Mouse (Mus musculus) CH12.LX (cell line): ENCODE measurements around the gene Vwa3a. TPM values are rescaled to one million over a fixed set of nuclear protein-coding genes. Genes with fewer than 3 reads are reported as not detected.

Experiments
- DNase-seq: peaks from one replicate; pipeline ENCODE4 v3.0.0-alpha.2; 2013; ENCODE audit errors: extremely low read depth
- H3K27ac ChIP-seq: 2 replicates; pipeline ENCODE4 v1.5.1; 2012; ENCODE audit warnings: low read depth, mild to moderate bottlenecking, control low read depth, moderate library complexity; ENCODE audit not compliant: insufficient read depth
- H3K27me3 ChIP-seq: replicated peaks from 2 replicates; pipeline ENCODE3; 2012; ENCODE audit warnings: inconsistent platforms
- H3K36me3 ChIP-seq, 2 experiments: replicated peaks in 1 of 2; 2 replicates each; pipeline versions ENCODE3 to v1.6.1; 2012; ENCODE audit warnings: inconsistent platforms in 1 of 2, low read length in 1 of 2, mild to moderate bottlenecking in 1 of 2, mixed read lengths in 1 of 2, moderate library complexity in 1 of 2; ENCODE audit not compliant: control insufficient read depth in 1 of 2, insufficient read depth in 1 of 2
- H3K4me1 ChIP-seq, 2 experiments: 2 replicates each; pipeline ENCODE4 v1.6.1; 2012; ENCODE audit warnings: inconsistent platforms in 1 of 2, moderate library complexity in 1 of 2; ENCODE audit not compliant: insufficient read depth in 2 of 2, control insufficient read depth in 1 of 2
- H3K4me2 ChIP-seq: 2 replicates; pipeline ENCODE4 v1.6.1; 2012; ENCODE audit warnings: low read depth, mild to moderate bottlenecking, control low read depth; ENCODE audit not compliant: poor library complexity, insufficient read depth, severe bottlenecking
- H3K4me3 ChIP-seq, 3 experiments: fragments of 150-350 bp in 1 of 3; sonication (generic) in 1 of 3; replicated peaks in 1 of 3; 2 replicates each; pipeline versions ENCODE3 to v1.5.1; 2011 to 2012; ENCODE audit warnings: low read depth in 2 of 3, low read length in 2 of 3, mild to moderate bottlenecking in 2 of 3, moderate library complexity in 2 of 3, control low read depth in 1 of 3, improper control_type of control experiment in 1 of 3, inconsistent platforms in 1 of 3, mixed read lengths in 1 of 3; ENCODE audit not compliant: poor library complexity in 1 of 3
- H3K79me2 ChIP-seq: replicated peaks from 2 replicates; pipeline ENCODE4 v1.6.1; 2012; ENCODE audit warnings: mild to moderate bottlenecking, moderate library complexity; ENCODE audit not compliant: control insufficient read depth, poor library complexity, insufficient read depth, severe bottlenecking; ENCODE audit errors: extremely low read depth
- H3K9ac ChIP-seq: 2 replicates; pipeline ENCODE4 v1.6.1; 2012; ENCODE audit warnings: low read depth, mild to moderate bottlenecking, control low read depth, moderate library complexity; ENCODE audit not compliant: insufficient read depth
- H3K9me3 ChIP-seq: replicated peaks from 2 replicates; pipeline ENCODE3; 2012; ENCODE audit warnings: low read length, inconsistent platforms, mixed read lengths
- BHLHE40 ChIP-seq: IDR thresholded peaks from 2 replicates; pipeline ENCODE4 v1.6.1; 2011; ENCODE audit warnings: mild to moderate bottlenecking, low read depth, low read length, improper control_type of control experiment
- CHD1 ChIP-seq: IDR thresholded peaks from 2 replicates; pipeline ENCODE4 v1.6.1; 2012; ENCODE audit warnings: low read depth, low read length, improper control_type of control experiment, inconsistent platforms
- E2F4 ChIP-seq: IDR thresholded peaks from 2 replicates; pipeline ENCODE4 v1.6.1; 2011; ENCODE audit warnings: low read depth, low read length, improper control_type of control experiment; ENCODE audit not compliant: insufficient replicate concordance
- ETS1 ChIP-seq: conservative IDR thresholded peaks from 2 replicates; pipeline ENCODE4 v1.6.1; 2012; ENCODE audit warnings: low read depth, mild to moderate bottlenecking, inconsistent platforms, low read length, improper control_type of control experiment, moderate library complexity
- HCFC1 ChIP-seq: IDR thresholded peaks from 2 replicates; pipeline ENCODE4 v1.6.1; 2012; ENCODE audit warnings: low read depth, mild to moderate bottlenecking, inconsistent platforms, low read length, improper control_type of control experiment
- IRF4 ChIP-seq: IDR thresholded peaks from 2 replicates; pipeline ENCODE4 v1.6.1; 2014; ENCODE audit warnings: low read depth, mild to moderate bottlenecking, inconsistent platforms, low read length, improper control_type of control experiment
- JUN ChIP-seq: IDR thresholded peaks from 2 replicates; pipeline ENCODE4 v1.6.1; 2011; ENCODE audit warnings: low read depth, mild to moderate bottlenecking, low read length, improper control_type of control experiment, moderate library complexity; ENCODE audit not compliant: insufficient read depth
- JUND ChIP-seq: conservative IDR thresholded peaks from 2 replicates; pipeline ENCODE4 v1.6.1; 2011; ENCODE audit warnings: low read depth, low read length, improper control_type of control experiment
- KAT2A ChIP-seq: IDR thresholded peaks from 2 replicates; pipeline ENCODE4 v1.6.1; 2012; ENCODE audit warnings: low read length, improper control_type of control experiment, inconsistent platforms; ENCODE audit not compliant: insufficient replicate concordance
- MAX ChIP-seq: IDR thresholded peaks from 2 replicates; pipeline ENCODE4 v1.6.1; 2011; ENCODE audit warnings: low read length, improper control_type of control experiment
- MEF2A ChIP-seq: IDR thresholded peaks from 2 replicates; pipeline ENCODE4 v1.6.1; 2014; ENCODE audit warnings: low read depth, mild to moderate bottlenecking, inconsistent platforms, low read length, improper control_type of control experiment, borderline replicate concordance
- MXI1 ChIP-seq: IDR thresholded peaks from 2 replicates; pipeline ENCODE4 v1.6.1; 2011; ENCODE audit warnings: mild to moderate bottlenecking, low read depth, low read length, improper control_type of control experiment
- NRF1 ChIP-seq: IDR thresholded peaks from 2 replicates; pipeline ENCODE4 v1.6.1; 2014; ENCODE audit warnings: low read depth, mild to moderate bottlenecking, inconsistent platforms, low read length, improper control_type of control experiment, moderate library complexity
- PAX5 ChIP-seq: IDR thresholded peaks from 2 replicates; pipeline ENCODE4 v1.6.1; 2012; ENCODE audit warnings: low read length, inconsistent platforms, mixed read lengths
- RAD21 ChIP-seq: IDR thresholded peaks from 2 replicates; pipeline ENCODE4 v1.6.1; 2011; ENCODE audit warnings: low read depth, mild to moderate bottlenecking, low read length, improper control_type of control experiment, moderate library complexity
- TBP ChIP-seq: conservative IDR thresholded peaks from 2 replicates; pipeline ENCODE4 v1.6.1; 2011; ENCODE audit warnings: low read depth, low read length, improper control_type of control experiment
- TCF12 ChIP-seq: IDR thresholded peaks from 2 replicates; pipeline ENCODE4 v1.6.1; 2014; ENCODE audit warnings: low read depth, mild to moderate bottlenecking, inconsistent platforms, low read length, improper control_type of control experiment
- USF2 ChIP-seq: conservative IDR thresholded peaks from 2 replicates; pipeline ENCODE4 v1.6.1; 2011; ENCODE audit warnings: low read depth, low read length, improper control_type of control experiment
- ZC3H11A ChIP-seq: IDR thresholded peaks from 2 replicates; pipeline ENCODE4 v1.6.1; 2012; ENCODE audit warnings: low read depth, mild to moderate bottlenecking, inconsistent platforms, low read length, improper control_type of control experiment
- dilution Hi-C: fragments of 300-500 bp; cut with MboI; formaldehyde crosslinking; loops from 2 replicates; pipeline ENCODE4 v1.14.3; 2020; ENCODE audit warnings: low sequenced_read_pairs; ENCODE audit not compliant: extremely low pct_unique_long_range_greater_than_20kb, extremely low pct_ligation_motif_present
- in situ Hi-C: fragments of 300-500 bp; cut with MboI; formaldehyde crosslinking; loops from 3 replicates; pipeline ENCODE4 v1.14.3; 2019; ENCODE audit warnings: low sequenced_read_pairs, low pct_ligation_motif_present, low pct_unique_long_range_greater_than_20kb, mixed read lengths
- polyA plus RNA-seq: library from polyadenylated mRNA; unstranded; fragments of >175 nt; gene quantifications from 2 replicates; pipeline ENCODE4 v1.2.1, GENCODE M21; 2012; ENCODE audit warnings: low read depth; ENCODE audit not compliant: insufficient read length
- total RNA-seq, 2 experiments: library from RNA; depleted of rRNA; stranded (reverse); fragments of 300-350 nt in 1 of 2; fragments of >200 nt in 1 of 2; gene quantifications; 2 replicates each; pipeline ENCODE4 v1.2.3; 2012 to 2014

The Vwa3a gene
- total and polyA plus RNA-seq, 3 experiments = not detected

DNA sequence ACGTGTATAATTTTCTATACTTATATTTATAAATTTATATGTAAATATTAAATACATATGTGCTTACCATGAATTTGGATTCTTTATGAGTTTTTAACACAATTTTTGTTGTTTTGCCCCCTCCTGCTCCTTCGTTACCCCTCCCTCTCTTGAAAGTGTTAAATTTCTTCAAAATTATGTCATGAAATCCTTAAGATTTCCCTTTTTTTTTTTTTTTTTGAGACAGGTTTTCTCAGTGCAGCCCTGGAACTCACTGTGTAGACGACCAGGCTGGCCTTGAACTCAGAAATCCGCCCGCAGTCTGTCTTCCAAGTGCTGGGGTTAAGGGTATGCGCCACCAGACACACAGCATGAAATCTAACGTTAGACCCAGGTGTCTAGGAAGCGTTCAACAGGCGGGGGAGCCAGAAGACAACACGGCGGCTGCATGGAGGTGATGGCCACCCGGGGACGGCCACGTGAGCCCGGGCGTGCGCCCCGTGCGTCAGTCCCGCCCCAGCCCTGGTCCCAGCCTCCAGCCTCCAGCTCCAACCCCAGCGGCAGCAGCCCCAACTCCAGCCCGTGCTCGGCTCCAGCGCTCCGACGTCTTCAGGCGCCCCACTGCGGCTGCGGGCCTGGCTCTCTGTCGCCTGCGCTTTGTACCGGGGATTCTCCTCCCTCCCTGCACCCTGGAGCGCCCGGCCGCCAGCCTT is 103.4 kb downstream of the Vwa3a start, which contains the start of gene Eef2k (continued):
- TF ChIP-seq IRF4 = 0 out of 2 replicates have a peak, but pooled peaks have one; percentile 34
- no peak for TF ChIP-seq PAX5
- no peak for TF ChIP-seq HCFC1
- TF ChIP-seq MEF2A = peak; percentile 40; the same call in 1 of the 2 replicates
- TF ChIP-seq BHLHE40 = peak; percentile 99
- TF ChIP-seq USF2 = peak; percentile 61
- TF ChIP-seq TCF12 = peak; percentile 41; the same call in 1 of the 2 replicates
- no peak for TF ChIP-seq JUND
- peak; percentile 36 for TF ChIP-seq NRF1
- TF ChIP-seq E2F4 = no peak
- no peak for TF ChIP-seq ZC3H11A
- TF ChIP-seq JUN = no peak
- peak; percentile 64 for TF ChIP-seq RAD21
- no peak for TF ChIP-seq ETS1
- 0 out of 2 replicates have a peak, but pooled peaks have one; percentile 55 for TF ChIP-seq KAT2A
- peak; percentile 87 for TF ChIP-seq MAX

- no peaks in the 10 kb centered on the region for H3K27me3 ChIP-seq
- H3K4me2 ChIP-seq = peak overlapping the region; percentile 53
- peak overlapping the region; percentile 23; the same call in 1 of the 2 replicates for H3K9ac ChIP-seq
- peaks cover 0 to 3% of the 10 kb centered on the region in 2 experiments for H3K36me3 ChIP-seq
- DNase-seq = no peak
- dilution Hi-C loops = no loop called here
- TF ChIP-seq TBP (no peak), BHLHE40 (peak; percentile 30; the same call in 1 of the 2 replicates), MXI1 (peak; percentile 16; the same call in 1 of the 2 replicates), CHD1 (0 out of 2 replicates have a peak, but pooled peaks have one; percentile 47)
- H3K9me3 ChIP-seq = no peaks in the 10 kb centered on the region
- H3K4me1 ChIP-seq = peaks cover 13 to 42% of the 10 kb centered on the region in 2 experiments
- H3K27ac ChIP-seq = peak overlapping the region; percentile 12; the same call in 1 of the 2 replicates
- peak overlapping the region; percentile 64 to 76 (median 69) for H3K4me3 ChIP-seq
- no peaks in the 10 kb centered on the region for H3K79me2 ChIP-seq
- in situ Hi-C loops = no loop called here
Observed at GRCm38 (mm10) chr7:120843037-120843621, 104.0 kb downstream of the Vwa3a start.
